Mouse (Mus musculus): ENCODE results near the gene Defb25.
"Not testable (repeated sequence)": the region's sequence is repeated elsewhere in the genome, so short reads cannot be mapped to it uniquely, and the experiment has no call there.

Gene Defb25

GRCm38 (mm10) chr2:152622953-152623352 lies at the start of gene Defb25:
TSS of gene Defb25 (minus strand) at chr2:152623053.
- DNase-seq, result no peak

DNA sequence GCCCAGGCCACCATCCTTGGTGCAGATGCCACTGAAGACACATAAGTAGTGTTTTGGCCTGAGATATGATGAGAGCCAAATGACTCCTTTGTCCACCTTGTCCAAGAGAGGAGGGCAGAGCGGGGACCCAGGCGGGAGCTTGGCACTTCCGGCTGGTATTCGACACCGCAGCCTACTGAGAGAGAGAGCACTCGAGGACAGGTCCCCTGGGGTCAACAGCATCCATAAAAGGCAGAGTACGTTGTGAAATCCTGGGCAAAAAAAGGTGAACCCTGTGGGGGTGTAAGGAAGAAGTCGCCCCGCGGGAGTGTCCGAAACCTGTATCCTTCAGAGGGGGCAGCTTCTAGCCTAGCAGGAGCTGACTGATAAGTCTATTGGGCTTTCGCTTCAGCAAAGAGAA lies 49.3 kb upstream of the Defb25 start:
- DNase-seq, result no peak

DNA sequence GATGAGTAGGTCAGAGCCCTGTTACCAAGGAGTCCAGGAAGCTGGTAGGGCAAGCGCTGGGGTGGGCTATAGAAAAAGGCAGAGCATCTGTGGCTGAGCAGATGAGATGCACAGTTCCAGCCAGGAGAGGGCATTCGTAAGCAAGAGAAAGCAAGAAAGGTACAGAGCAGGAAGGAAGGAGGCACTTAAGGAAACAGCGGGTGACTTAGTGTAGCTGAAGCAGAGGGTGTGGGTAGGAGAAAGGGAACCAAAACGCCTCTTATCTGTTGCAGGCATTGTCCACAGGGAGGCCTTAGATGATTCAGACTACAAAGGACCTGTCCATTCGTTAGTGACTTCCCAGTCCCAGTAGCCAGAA lies 48.8 kb upstream of the Defb25 start:
- DNase-seq, result peak; percentile 46

- DNase-seq, result peak; percentile 40
Observed at GRCm38 (mm10) chr2:152670983-152671641, 48.3 kb upstream of the Defb25 start.

DNA sequence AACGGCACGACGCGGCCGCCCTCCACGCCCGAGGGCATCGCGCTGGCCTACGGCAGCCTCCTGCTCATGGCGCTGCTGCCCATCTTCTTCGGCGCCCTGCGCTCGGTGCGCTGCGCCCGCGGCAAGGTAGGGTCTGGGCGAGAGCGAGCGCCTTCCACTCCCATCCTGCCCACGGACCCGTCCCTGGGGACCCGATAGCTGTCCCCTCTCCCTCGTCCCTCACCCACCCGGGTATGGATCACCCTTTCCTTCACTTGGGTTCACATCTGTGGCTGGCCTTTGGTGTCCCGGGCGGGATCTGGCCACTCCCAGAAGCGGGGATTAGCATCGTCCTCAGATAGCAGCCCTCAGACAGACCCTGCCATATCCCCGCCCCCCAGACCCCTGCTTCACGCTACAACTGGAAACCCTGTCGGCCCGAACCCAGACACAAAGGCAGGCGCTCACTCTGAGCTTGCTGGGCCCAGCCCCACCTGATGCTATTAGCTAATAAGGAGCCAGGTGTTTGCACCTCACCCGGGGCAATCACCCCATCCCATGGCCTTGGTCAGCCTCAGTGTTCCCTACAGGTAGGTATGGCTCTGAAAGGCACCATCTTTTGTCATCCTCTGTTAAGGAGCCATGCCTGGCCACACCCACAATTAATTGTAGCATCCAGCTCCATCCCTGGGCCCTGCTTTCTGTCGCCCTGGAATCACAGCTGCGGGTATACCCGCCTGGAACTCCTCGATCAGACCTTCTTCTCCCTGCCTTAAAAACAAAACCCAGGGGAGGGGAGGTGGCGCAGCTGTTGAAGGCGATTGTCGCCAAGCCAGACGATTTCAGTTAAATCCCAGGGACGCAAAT lies 47.0 kb upstream of the Defb25 start:
- DNase-seq, result peak; percentile 51

DNA sequence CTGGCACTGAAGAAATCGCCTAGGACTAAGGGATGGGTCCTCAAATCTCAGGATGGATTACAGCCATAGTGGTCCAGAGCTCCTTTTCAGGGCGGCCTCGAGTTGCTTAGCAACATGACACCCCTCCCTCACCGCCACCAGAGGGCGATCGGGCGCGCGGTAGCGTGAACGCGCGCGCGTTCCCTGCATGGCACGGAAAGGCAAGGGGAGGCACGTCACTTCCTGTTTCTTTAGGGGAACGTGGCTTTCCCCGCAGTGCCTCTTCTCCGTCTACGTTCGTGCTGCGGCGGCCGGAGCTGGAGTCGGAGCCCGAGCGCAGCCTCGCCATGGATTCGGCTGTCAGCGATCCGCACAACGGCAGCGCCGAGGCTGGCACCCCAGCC lies 46.4 kb upstream of the Defb25 start, which contains the start of gene H13:
Gene H13 (plus strand): TSS at position 206 of the 383 bp plus-strand sequence.
- DNase-seq, result peak; percentile 91

GRCm38 (mm10) chr2:152666191-152666590 lies 43.3 kb upstream of the Defb25 start:
- not testable (repeated sequence) for DNase-seq

- no peak for DNase-seq
Observed at GRCm38 (mm10) chr2:152661163-152661562, 38.3 kb upstream of the Defb25 start.

DNA sequence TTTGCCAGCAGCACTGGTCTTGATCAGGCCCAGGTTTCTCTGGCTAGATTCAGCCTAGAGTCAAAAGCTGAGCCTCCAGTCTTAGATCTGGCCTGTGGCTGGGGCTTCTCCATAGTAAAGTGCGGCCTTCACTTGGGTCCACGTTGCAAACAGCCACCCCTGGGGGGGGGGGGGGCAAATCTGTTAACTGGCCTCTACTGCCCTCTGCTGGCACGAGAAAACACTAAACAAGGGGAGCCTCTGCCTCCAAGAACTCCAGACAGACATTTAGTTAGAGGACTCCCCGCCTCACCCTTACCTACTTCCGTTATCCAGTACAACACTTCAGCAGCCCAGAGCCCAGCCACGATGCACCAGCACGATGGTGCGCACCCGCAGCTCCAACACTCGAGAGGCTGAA lies 34.5 kb upstream of the Defb25 start:
- DNase-seq, result no peak

- peak; percentile 77 for DNase-seq
Observed at GRCm38 (mm10) chr2:152653874-152654715, 31.2 kb upstream of the Defb25 start.

- DNase-seq, result no peak
Observed at GRCm38 (mm10) chr2:152652901-152653620, 30.2 kb upstream of the Defb25 start.

DNA sequence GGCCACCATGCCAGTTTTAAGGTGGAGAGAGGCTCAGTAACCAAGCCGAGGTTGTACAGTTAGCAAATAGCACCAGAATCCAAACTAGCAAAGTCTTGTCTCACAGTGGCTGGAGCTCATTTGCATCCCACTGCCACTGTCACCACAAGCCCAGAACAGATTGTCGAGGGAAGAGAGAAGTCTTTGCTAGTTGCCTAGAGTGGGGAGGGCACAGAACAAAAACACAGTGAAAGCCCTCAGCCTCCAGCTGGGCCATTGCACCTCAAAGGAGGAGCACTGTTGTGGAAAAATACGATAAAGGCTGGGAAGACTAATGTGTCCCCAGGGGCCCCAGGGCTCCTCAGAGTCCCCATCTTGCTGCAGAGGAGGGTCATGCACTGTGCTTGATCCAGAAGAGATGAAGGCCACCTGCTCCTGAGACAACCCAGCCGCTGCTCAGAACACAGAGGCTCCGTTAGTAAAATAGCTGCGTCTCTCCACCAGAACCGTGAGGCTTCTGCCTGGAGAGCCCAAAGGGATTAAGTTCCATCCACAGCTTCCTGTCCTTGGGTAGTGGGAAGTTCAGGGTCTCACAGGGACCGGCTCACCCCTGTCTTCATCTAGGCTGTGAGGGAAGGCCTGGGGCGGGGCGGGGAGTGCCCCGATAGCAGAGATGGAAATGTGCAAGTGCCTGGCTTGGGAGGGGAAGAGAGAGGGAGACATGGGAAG lies 16.7 kb upstream of the Defb25 start:
- no peak for DNase-seq

GRCm38 (mm10) chr2:152638865-152639264 lies 16.0 kb upstream of the Defb25 start:
- no peak for DNase-seq

DNA sequence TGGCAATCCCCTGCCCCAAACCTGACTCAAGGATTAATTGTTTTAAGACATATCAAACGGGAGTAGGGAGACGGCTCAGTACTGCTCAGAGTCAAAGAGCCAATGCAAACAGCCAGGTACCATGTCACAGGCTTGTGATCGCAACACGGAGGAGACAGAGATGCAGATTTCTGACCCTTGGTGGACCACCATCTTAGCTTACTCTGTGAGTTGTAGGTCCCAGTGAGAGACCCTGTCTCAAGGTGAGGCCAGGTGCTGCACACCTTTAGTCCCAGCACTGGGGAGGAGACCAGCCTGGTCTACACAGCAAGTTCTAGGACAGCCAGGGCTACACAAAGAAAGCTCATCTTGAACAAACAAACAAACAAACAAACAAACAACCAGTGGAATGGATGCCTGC lies 14.5 kb upstream of the Defb25 start:
- no peak for DNase-seq

DNA sequence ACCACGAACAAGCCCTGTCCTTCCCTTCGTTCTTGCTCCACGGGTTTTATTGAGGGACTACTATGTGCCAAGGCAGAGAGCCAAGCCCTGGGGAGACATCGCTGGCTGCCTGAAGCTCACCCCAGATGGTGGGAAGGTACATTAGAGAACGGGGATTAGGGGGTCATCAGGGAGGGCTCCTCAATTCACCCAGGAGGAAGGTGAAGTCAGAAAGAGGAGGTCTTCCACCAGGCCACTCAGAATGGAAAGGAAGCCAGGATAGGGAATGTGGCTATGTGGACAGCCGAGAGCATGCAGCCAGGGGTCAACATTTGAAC lies 14.1 kb upstream of the Defb25 start:
- no peak for DNase-seq

DNA sequence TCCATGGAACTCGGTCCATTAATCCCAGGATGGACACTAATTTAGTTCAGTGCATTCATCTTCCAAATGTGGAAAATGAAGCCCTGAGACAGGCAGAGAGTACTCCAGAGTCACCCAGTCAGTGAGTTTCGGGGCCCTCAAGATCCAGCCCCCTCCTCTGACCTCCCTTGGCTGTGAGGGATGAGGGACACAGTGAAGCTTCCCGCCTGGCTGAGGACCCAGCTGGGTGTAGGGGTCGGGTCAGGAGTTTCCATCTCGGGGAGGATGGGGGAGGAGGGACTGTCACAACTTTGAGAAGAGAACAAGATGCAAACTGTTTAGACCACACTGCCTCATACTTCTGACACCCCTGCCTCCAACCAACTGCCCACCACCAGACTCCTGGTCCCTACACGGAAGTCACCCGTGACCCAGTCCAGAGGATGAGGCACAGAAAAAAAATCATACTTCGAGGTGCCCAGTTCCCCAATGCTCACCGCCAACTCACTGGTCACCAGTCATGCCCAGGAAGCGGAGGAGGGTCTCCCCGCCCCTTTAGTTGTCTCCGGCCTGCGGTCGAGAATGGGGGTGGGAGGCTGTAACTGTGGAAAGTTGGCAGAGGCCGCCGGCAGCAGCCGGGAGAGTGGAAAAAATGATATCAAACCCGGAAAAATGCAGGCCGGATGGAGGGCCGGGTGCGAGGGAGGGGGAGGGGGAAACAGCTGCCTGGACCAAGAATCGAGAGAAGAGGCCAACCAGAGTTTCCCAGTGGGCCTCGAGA lies 13.6 kb upstream of the Defb25 start:
- DNase-seq, result no peak

- no peak for DNase-seq
Observed at GRCm38 (mm10) chr2:152634311-152634710, 11.5 kb upstream of the Defb25 start.

GRCm38 (mm10) chr2:152633334-152633733 lies 10.5 kb upstream of the Defb25 start:
- no peak for DNase-seq

DNA sequence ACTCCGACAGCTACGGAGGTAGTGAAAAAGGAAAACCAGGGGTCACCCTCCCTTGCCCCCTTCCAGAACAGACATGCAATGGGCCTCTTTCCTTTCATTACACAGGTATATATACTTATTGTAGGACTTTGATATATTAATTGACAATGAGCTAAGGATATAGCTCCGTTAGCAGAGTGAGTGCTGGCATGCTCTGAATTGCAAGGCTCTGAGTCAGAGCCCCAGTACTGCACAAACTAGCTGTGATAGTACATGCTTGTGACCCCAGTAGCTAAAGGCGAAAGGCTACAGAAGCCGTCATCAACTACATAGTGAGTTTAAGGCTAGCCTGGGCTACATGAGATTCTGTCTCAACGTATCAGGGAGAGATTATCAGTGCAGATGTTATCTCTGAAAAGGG lies 7.1 kb upstream of the Defb25 start:
- no peak for DNase-seq

DNA sequence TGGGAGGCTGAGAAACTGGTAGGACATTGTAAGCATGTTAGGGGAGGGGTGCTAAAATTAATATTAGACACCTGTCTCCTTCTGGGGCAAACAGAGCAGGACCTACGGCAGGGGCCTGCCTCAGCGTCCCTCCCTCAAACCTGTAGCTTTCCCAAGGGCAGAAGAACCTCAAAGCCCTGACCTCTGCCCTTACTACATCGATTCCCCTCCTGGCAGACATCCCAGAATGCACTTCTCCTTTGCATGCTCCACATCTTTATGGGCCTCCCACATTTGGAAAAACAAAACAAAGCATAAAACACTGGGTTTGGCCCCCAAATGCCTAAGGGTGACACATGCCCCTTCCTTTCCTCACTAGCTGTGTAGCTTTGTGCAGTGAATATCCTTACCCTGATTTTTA lies 6.4 kb upstream of the Defb25 start:
- DNase-seq, result no peak

DNA sequence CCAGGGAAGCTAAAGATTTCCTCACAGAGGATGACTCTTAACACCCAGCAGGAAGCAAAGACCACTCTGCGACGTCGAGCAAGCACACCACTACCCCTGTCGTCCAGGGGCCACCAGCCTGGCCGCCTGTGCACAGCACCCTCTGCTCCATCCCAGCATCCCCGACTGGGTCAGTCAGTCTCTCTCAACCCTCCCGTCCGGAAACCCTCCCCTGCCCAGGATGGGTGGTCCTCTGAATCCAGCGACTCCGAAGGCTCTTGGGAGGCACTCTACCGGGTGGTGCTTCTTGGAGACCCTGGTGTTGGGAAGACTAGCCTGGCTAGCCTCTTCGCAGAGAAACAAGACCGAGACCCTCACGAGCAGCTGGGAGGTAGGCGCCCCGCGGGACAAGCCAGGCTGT lies 5.2 kb upstream of the Defb25 start:
- DNase-seq, result no peak

Measured in right cerebral cortex, postnatal 25 days (tissue).